Mouse (Mus musculus): ENCODE measurements around the gene Pspc1. TPM values are rescaled to one million over a fixed set of nuclear protein-coding genes. Genes with fewer than 3 reads are reported as not detected.
"Not testable (repeated sequence)": the region's sequence is repeated elsewhere in the genome, so short reads cannot be mapped to it uniquely, and the experiment has no call there.

The Pspc1 gene
- polyA plus RNA-seq, 1 experiment = 4.4 TPM

GRCm38 (mm10) chr14:56784575-56784974 is 6.5 kb upstream of the Pspc1 start:
- Histone ChIP-seq H3K36me3 (replicated peaks; ENCODE audit: low read length) (no peaks in the 10 kb centered on the region), H3K27me3 (replicated peaks) (no peaks in the 10 kb centered on the region), H3K9me3 (no peaks in the 10 kb centered on the region), H3K4me1 (peaks cover 17% of the 10 kb centered on the region), H3K4me3 (replicated peaks) (no peak overlapping the region)
- no peak for TF ChIP-seq FLI1 (IDR thresholded peaks at IDR 0.05; ENCODE audit: low read length)
- TF ChIP-seq GATA1 (IDR thresholded peaks at IDR 0.05; ENCODE audit: borderline replicate concordance, low read length) = no peak

DNA sequence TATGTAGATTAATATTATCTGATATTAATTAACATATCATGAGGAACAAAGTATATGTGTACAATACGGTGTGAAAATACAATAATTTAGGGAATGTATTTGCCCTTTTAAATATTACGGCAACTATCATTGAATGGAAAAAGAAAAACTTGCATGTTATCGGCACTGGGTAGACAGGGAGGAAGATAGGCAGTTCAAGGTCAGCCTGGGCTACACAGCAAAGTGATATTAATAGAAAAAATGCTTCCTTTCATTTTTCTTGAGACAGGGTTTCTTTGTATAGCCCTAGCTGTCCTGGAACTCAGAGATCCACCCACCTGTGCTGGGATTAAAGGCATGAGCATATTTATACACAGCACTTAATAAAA is 801 bp upstream of the Pspc1 start:
- no peak for TF ChIP-seq GATA1 (IDR thresholded peaks at IDR 0.05; ENCODE audit: borderline replicate concordance, low read length)
- no peak for TF ChIP-seq FLI1 (IDR thresholded peaks at IDR 0.05; ENCODE audit: low read length)
- H3K27me3 ChIP-seq (replicated peaks) = no peaks in the 10 kb centered on the region
- peaks cover 2% of the 10 kb centered on the region for H3K36me3 ChIP-seq (replicated peaks; ENCODE audit: low read length)
- H3K9me3 ChIP-seq = no peaks in the 10 kb centered on the region
- peaks cover 43% of the 10 kb centered on the region for H3K4me1 ChIP-seq
- H3K4me3 ChIP-seq (replicated peaks) = peak overlapping the region; percentile 96

DNA sequence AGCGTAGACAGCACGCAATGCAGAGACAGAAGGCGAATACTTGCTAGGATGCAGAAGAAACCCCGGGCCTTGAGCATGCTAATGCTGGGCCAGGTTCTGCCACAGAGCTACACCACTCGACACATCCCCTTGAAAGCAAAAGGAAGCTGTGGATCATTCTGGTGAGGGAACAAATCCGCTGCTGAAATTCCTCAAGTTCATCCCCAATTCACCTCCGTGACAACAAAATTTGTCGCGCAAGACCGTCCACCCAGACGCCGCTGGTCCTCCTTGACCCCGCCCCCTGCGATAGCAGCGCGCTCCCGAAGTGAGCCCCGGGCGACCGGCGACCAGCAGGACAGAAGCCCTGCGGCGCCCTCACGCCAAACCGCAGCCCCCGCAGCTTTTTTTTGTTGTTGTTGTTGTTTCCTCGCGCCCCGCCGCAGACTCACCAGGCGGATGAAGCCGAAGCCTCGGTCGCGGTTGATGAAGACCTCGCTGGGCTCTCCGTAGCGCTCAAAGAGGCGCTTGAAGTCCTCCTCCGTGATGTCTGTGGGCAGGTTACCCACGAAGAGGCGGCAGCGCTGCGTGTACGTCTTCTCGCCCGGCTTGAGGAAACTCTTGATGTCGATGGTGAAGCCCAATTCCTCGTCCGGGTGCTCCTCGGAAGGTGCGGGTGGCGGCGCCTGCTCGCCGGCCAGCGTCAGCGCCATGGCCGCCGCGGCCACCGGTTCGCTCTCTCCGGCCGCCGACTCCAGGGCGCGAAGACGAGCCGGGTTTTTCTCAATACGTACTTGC is 568 bp downstream of the Pspc1 start:
- Histone ChIP-seq H3K4me3 (replicated peaks) (peak overlapping the region; percentile 96), H3K36me3 (replicated peaks; ENCODE audit: low read length) (peaks cover 9% of the 10 kb centered on the region), H3K9me3 (no peaks in the 10 kb centered on the region), H3K27me3 (replicated peaks) (no peaks in the 10 kb centered on the region), H3K4me1 (peaks cover 57% of the 10 kb centered on the region)
- TF ChIP-seq GATA1 (IDR thresholded peaks at IDR 0.05; ENCODE audit: borderline replicate concordance, low read length) (no peak), FLI1 (IDR thresholded peaks at IDR 0.05; ENCODE audit: low read length) (no peak)

- TF ChIP-seq FLI1 (IDR thresholded peaks at IDR 0.05; ENCODE audit: low read length) (no peak), GATA1 (IDR thresholded peaks at IDR 0.05; ENCODE audit: borderline replicate concordance, low read length) (no peak)
- Histone ChIP-seq H3K4me1 (peaks cover 58% of the 10 kb centered on the region), H3K4me3 (replicated peaks) (peak overlapping the region; percentile 96), H3K36me3 (replicated peaks; ENCODE audit: low read length) (peaks cover 15% of the 10 kb centered on the region), H3K27me3 (replicated peaks) (no peaks in the 10 kb centered on the region), H3K9me3 (no peaks in the 10 kb centered on the region)
Observed at GRCm38 (mm10) chr14:56776571-56777238, 1.4 kb downstream of the Pspc1 start.

GRCm38 (mm10) chr14:56775416-56775815 is 2.7 kb downstream of the Pspc1 start:
- Histone ChIP-seq H3K4me3 (replicated peaks) (no peak overlapping the region), H3K36me3 (replicated peaks; ENCODE audit: low read length) (peaks cover 26% of the 10 kb centered on the region), H3K27me3 (replicated peaks) (no peaks in the 10 kb centered on the region), H3K4me1 (peaks cover 63% of the 10 kb centered on the region), H3K9me3 (no peaks in the 10 kb centered on the region)
- TF ChIP-seq GATA1 (IDR thresholded peaks at IDR 0.05; ENCODE audit: borderline replicate concordance, low read length) (no peak), FLI1 (IDR thresholded peaks at IDR 0.05; ENCODE audit: low read length) (no peak)

- not testable (repeated sequence) for H3K9me3 ChIP-seq; H3K27me3 ChIP-seq (replicated peaks); H3K4me3 ChIP-seq (replicated peaks)
- H3K4me1 ChIP-seq = peaks cover 43% of the 10 kb centered on the region
- peaks cover 74% of the 10 kb centered on the region for H3K36me3 ChIP-seq (replicated peaks; ENCODE audit: low read length)
Observed at GRCm38 (mm10) chr14:56766438-56766837, 11.7 kb downstream of the Pspc1 start.

GRCm38 (mm10) chr14:56765117-56765516 is 13.0 kb downstream of the Pspc1 start:
- H3K9me3 ChIP-seq; H3K4me3 ChIP-seq (replicated peaks); H3K27me3 ChIP-seq (replicated peaks): not testable (repeated sequence)
- Histone ChIP-seq H3K36me3 (replicated peaks; ENCODE audit: low read length) (peaks cover 75% of the 10 kb centered on the region), H3K4me1 (peaks cover 39% of the 10 kb centered on the region)

GRCm38 (mm10) chr14:56751282-56751681 is 26.8 kb downstream of the Pspc1 start:
- no peaks in the 10 kb centered on the region for H3K9me3 ChIP-seq
- H3K4me3 ChIP-seq (replicated peaks) = no peak overlapping the region
- peaks cover 23% of the 10 kb centered on the region for H3K4me1 ChIP-seq
- peaks cover 81% of the 10 kb centered on the region for H3K36me3 ChIP-seq (replicated peaks; ENCODE audit: low read length)
- H3K27me3 ChIP-seq (replicated peaks) = no peaks in the 10 kb centered on the region
- TF ChIP-seq FLI1 (IDR thresholded peaks at IDR 0.05; ENCODE audit: low read length) = no peak
- TF ChIP-seq GATA1 (IDR thresholded peaks at IDR 0.05; ENCODE audit: borderline replicate concordance, low read length) = no peak

- no peaks in the 10 kb centered on the region for H3K9me3 ChIP-seq
- H3K4me1 ChIP-seq = peaks cover 4% of the 10 kb centered on the region
- peaks cover 56% of the 10 kb centered on the region for H3K36me3 ChIP-seq (replicated peaks; ENCODE audit: low read length)
- H3K4me3 ChIP-seq (replicated peaks) = no peak overlapping the region
- H3K27me3 ChIP-seq (replicated peaks) = no peaks in the 10 kb centered on the region
- TF ChIP-seq GATA1 (IDR thresholded peaks at IDR 0.05; ENCODE audit: borderline replicate concordance, low read length) (no peak), FLI1 (IDR thresholded peaks at IDR 0.05; ENCODE audit: low read length) (no peak)
Observed at GRCm38 (mm10) chr14:56740175-56740574, 37.9 kb downstream of the Pspc1 start.

DNA sequence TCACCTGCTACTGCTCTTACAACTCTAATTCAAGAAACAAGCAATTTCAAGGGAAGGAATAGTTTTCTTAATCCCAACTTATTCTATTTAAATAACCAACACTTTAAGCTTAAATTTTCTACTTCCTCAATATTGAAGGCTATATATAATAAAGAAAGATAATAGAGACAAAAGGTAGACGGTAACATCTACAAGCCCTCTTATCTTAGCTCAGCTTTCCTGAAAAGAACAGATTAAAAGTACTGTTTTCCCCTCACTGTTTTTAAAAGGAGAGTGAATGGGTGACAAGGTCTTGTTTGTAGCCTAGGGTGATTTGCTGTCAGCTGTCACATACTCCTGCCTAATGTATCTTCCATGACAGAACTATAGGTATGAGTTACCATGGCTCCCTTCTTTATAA is 51.6 kb downstream of the Pspc1 start:
- H3K36me3 ChIP-seq (replicated peaks; ENCODE audit: low read length) = peaks cover 49% of the 10 kb centered on the region
- no peaks in the 10 kb centered on the region for H3K9me3 ChIP-seq
- no peak overlapping the region for H3K4me3 ChIP-seq (replicated peaks)
- H3K27me3 ChIP-seq (replicated peaks) = no peaks in the 10 kb centered on the region
- peaks cover 4% of the 10 kb centered on the region; the same call in 1 of the 2 replicates for H3K4me1 ChIP-seq
- TF ChIP-seq GATA1 (IDR thresholded peaks at IDR 0.05; ENCODE audit: borderline replicate concordance, low read length) (no peak), FLI1 (IDR thresholded peaks at IDR 0.05; ENCODE audit: low read length) (no peak)

Data from megakaryocyte, embryonic 14.5 days (primary cell).